Mouse (Mus musculus) pancreas, adult 10 weeks (tissue): ENCODE data around the gene Zscan4d. TPM values are rescaled to one million over a fixed set of nuclear protein-coding genes. Genes with fewer than 3 reads are reported as not detected.

ENCODE experiments used
- polyA plus RNA-seq: library from polyadenylated mRNA; stranded (reverse); fragments of 350-450 nt; fragmentation: Illumina TruSeq; extraction: RNeasy Lipid Tissue Mini Kit (QIAGEN cat#74804); gene quantifications from one replicate; pipeline ENCODE4 v1.2.3, GENCODE M21; 2015; ENCODE audit warnings: low read depth, low replicate concordance; ENCODE audit not compliant: insufficient read depth

Gene Zscan4d
- not detected for polyA plus RNA-seq

GRCm38 (mm10) chr7:11166059-11166458, at the start of gene Zscan4d:
Gene Zscan4d, minus strand, starts transcription at chr7:11166159.

Other genes with a start within 250 kb of the Zscan4d start
- gene Zscan4c, start 160.4 kb downstream of the Zscan4d start, polyA plus RNA-seq = not detected
- gene Zscan4-ps1, start 96.5 kb downstream of the Zscan4d start, polyA plus RNA-seq = not detected
- gene Zscan4e, start 144.5 kb upstream of the Zscan4d start, polyA plus RNA-seq = not detected
- not detected for gene Zscan4f, start 231.8 kb upstream of the Zscan4d start, polyA plus RNA-seq